Mouse (Mus musculus) ovary, postnatal 36 days (tissue): ENCODE results near the gene Aldh3b1.

Source experiments
- DNase-seq: peaks from one replicate; pipeline ENCODE4 v3.0.0; 2022; ENCODE audit warnings: low spot score, mixed read lengths

The Aldh3b1 gene

DNA sequence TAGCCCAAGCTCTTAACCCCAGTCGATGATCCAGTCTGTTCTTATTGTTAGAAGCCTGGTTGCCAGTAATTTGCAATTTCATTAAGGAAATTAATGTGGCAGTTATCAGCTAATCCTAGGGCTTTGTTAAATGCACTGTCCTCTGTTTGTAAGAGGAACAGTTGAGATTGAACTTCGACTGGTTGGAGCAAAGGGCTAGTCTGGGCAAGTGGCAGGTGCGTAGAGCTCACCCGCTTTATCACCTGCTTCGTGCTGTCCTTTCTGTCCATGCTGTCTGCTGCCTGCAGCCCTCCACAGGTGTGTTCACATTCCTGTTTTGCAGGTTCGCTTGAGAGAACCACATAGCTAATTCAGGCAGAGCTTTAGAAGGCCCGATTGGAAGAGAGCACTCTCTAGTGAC is 54.6 kb downstream of the Aldh3b1 start:
- DNase-seq = no peak

DNA sequence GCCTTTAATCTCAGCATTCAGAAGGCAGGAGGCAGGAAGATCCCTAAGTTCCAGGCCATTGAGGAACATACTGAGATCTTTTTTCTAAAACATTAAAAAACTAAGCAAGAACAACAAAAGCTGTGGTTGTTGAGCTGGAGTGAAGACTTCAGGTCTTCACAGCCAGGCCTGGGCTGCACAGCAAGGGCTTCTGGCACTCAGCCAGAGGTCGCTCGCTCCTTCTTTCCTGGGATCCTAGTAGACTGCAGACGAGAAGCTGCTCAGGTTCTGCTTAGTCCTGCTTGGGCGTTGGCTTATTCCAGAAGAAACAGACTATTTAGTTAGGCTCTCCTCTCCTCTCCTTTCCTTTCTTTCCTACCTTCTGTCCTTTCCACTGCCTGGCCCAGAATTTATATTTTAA is 57.2 kb downstream of the Aldh3b1 start:
- DNase-seq = peak; percentile 62

DNA sequence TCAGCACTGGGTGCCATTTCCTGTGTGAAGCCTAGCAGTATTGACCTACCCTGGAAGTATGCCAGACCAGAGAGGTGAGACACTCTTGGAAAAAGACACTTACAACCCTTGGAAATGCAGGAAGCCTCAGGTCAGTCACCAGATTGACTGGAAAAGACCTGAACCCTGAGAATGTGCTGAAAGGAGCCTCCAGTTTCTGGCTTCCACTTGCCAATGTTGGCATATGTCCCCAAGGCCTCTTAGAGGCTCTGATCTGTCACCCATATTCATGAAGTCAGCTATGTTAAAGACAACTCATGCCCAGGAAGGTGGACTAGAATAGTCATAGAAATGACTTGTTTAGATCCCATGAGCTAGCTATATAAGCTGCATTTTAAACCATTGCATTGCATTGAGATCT is 58.1 kb downstream of the Aldh3b1 start:
- no peak for DNase-seq

GRCm38 (mm10) chr19:3868290-3868689 is 61.3 kb downstream of the Aldh3b1 start:
- no peak for DNase-seq

DNA sequence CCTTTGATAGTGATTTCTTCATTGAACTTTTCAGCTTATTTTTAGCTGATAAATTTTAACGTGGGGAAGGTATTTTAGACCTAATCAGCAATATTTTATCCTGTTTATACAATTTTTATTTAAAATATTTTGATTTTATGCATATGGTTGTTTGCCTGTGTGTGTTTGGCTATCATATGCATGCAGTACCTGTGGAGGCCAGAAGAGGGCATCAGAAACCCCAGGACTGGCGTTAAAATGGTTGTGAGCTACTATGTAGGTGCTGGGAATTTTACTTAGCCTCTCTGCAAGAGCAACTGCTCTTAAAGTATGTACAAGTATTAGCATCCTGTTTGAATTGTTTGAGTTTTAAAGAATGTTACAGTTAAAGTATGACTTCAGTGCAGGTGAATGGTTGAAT is 64.6 kb downstream of the Aldh3b1 start:
- no peak for DNase-seq
